Mouse (Mus musculus): ENCODE measurements around the gene Papolb.

DNA sequence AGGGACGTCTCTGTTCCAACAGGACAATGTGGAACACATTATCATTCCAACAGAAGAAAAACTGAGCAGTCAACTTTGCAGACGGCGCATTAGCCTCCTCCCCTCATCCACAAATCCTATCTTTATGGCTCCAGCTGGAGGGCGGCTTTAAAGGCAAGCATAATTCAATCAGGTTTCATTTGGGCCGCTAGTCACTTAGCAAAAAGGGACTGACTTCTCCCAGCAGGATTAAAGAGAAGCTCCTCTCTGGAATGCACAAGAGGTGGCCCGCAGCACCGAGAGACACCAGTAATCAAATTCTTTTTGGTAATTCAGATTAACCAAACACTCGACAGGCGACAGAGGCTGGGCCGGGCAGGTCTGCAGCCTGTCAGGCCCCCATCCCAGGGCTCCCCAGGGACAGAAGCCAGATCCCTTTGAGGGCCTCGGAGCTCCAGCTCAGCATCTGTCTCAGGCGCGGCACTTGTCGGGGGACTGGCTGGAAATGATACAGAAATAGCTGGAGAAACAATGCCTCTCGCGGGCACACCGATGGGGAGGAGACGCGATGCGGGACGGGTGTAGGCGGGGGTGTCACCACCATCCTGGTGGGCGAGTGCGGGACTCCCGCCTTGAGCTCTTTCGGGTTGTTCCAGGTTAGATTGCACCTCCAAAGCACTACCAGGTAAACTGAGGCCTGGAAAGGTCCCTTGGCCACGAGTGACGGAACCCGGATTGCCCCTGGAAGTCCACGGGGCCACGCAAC, 20.3 kb upstream of the Papolb start:
- TF ChIP-seq CTCF (IDR thresholded peaks at IDR 0.05; ENCODE audit: low read depth) (no peak), EP300 (IDR thresholded peaks at IDR 0.05; ENCODE audit: low read depth) (no peak)
